Mouse (Mus musculus): ENCODE results near the gene Gna12. TPM values are rescaled to one million over a fixed set of nuclear protein-coding genes. Genes with fewer than 3 reads are reported as not detected.

Gna12 gene
- polyA plus RNA-seq, 1 experiment = 31.3 TPM

- no peak for TF ChIP-seq GATA1 (IDR thresholded peaks at IDR 0.05; ENCODE audit: low read length)
Observed at GRCm38 (mm10) chr5:140731040-140731797, 99.0 kb downstream of the Gna12 start.

DNA sequence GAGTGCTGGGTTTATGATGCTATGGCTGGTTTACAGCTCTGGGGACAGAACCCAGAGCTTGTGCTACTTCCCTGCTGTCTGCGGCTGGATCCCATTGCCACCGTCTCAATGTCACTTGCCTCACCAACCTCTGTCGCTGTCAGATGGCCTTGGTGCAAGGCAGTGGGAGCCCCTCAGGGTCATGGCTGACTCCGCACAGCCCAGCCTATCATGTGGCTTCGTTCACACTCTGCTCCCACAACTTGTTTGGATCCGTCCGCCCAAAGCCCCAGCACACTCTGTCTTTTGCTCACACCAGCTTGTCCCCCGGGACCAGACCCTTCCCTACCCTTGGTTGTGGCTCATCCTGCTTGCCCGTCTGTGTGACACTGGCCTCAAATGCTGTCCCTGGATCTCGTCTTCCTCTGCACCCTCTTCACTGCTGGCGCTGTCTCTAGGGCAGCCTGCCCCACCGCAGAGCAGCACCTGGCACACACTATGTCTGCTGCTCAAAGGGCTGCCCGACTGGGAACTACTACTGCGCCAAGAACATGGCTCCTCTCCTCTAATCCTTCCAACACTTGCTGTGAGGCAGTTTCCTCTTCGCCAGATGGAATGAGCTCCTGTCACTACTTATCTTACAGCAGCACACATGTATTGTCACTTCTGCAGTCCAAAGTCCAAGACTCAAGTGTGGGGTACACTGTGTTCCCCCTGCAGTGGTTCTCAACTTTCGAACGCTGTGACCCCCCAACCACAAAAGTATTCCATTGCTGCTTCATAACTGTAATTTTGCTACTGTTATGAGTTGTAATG is 103.1 kb downstream of the Gna12 start:
- TF ChIP-seq GATA1 (IDR thresholded peaks at IDR 0.05; ENCODE audit: low read length) = no peak

DNA sequence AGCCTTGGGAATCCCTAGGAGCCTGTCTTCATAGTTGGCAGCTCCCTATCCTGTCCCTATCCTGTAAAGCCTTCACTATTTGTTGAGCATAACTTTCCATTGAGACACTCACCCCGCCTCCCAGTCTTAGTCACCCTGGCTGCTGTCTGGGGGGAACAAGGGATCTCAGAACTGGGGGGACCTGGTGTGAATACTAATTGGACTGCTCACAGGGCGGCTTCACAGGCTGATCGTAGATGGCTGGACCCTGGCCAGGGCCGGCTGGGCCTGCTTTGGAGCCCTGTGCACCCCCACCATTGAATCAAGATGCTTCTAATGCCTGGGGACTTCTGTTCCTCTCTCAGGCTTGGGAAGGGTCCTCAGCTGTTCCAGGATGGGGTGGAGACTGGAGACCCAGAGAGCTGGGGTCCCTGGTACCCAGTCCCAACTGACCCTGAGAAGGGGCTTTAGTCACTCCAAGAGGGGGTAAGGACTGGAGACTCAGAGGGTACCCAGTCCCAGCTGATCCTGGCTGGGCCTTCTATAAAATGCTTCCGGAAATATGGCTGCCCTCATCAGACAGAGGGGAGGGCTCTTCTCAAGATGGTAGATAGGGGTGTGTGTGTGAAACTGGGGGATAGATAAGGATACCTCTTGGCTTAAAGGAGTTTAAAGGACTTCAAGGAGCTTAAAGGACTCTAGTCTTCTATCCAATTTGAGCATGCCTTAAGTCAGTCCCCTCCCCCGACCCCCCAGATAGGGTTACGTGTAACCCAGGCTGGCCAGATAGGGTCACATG is 104.0 kb downstream of the Gna12 start:
- no peak for TF ChIP-seq GATA1 (IDR thresholded peaks at IDR 0.05; ENCODE audit: low read length)

- no peak for TF ChIP-seq GATA1 (IDR thresholded peaks at IDR 0.05; ENCODE audit: low read length)
Observed at GRCm38 (mm10) chr5:140723822-140724221, 106.4 kb downstream of the Gna12 start, which contains the start of gene Amz1. TSS of gene Amz1 (plus strand) at chr5:140724127.

- TF ChIP-seq GATA1 (IDR thresholded peaks at IDR 0.05; ENCODE audit: low read length) = no peak
Observed at GRCm38 (mm10) chr5:140722121-140722520, 108.1 kb downstream of the Gna12 start.

DNA sequence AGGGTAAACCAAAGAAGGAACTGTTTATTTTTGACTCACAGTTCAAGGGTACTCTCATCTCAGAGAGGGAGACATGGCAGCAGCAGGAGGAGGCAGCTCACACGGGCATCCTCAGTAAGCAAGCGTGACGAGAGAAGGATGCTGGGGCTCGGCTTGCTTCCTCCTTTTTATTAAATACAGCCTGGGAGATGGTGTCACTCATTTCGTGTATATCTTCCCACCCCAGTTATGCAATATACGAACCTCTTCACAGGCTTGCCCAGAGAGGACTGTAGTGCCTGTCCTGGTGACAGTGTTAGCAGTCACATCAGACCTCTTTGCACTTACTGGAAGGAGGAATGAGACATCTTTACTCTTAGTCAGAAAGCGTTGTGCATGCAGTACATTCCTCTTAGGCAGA is 109.5 kb downstream of the Gna12 start:
- no peak for TF ChIP-seq GATA1 (IDR thresholded peaks at IDR 0.05; ENCODE audit: low read length)

DNA sequence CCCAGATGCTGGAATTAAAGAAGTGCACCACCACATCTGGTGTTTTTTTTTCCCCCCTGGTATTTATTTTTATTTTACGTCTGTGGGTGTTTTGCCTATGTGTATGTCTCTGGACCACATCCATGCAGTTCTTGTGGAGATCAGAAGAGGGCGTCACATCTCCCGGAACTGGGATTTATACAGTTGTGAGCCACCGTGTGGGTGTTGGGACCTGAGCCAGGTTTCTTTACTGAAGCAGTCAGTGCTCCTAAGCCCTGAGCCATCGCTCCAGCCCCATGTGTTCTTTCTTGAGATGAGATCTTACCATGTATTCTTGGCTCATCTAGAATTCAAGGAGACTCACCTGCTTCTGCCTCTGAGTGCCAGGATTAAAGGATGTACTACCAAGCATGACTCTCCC is 119.2 kb downstream of the Gna12 start:
- no peak for TF ChIP-seq GATA1 (IDR thresholded peaks at IDR 0.05; ENCODE audit: low read length)

DNA sequence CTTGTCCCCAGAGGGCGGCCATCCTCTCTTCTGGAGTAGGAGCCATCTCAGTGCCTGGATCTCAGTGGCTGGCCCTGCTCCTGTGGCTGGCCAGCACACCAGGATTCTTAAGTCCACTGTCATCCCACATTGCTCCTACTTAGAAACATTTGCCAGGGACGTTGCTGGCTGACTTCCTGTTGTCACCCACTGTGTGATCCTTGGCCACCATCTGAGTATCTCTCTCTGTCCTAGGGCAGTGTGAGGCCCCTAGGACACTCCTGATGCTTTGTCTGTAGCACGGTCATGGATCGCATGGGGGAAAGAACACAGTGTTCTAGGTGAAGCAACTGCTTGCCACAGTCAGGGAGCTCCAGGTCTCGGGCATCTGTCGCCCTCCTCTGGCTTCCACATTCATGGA is 119.9 kb downstream of the Gna12 start:
- no peak for TF ChIP-seq GATA1 (IDR thresholded peaks at IDR 0.05; ENCODE audit: low read length)

Other genes with a start within 250 kb of the Gna12 start
- gene Lfng, start 223.1 kb downstream of the Gna12 start, polyA plus RNA-seq (2012) = 1.1 and 1.2 TPM in 2 replicates
- 32.1 and 33.3 TPM in 2 replicates for gene Ttyh3, start 181.4 kb downstream of the Gna12 start, polyA plus RNA-seq (2012)
- gene Iqce, start 128.1 kb downstream of the Gna12 start, polyA plus RNA-seq (2012) = 5.5 and 8.5 TPM in 2 replicates
- gene Brat1, start 125.4 kb downstream of the Gna12 start, polyA plus RNA-seq (2012) = 23.7 and 26.8 TPM in 2 replicates
- 0.26 and 0.40 TPM in 2 replicates for gene Amz1, start 106.3 kb downstream of the Gna12 start, polyA plus RNA-seq (2012)
- gene Card11, start 170.2 kb upstream of the Gna12 start, polyA plus RNA-seq (2012) = not detected in 2 replicates